Mouse (Mus musculus) G1E (cell line): ENCODE data around the gene Kcnt1.

Source experiments
- CTCF ChIP-seq: IDR thresholded peaks from 2 replicates; pipeline ENCODE4 v1.5.1; 2012; ENCODE audit warnings: low read depth, low read length, inconsistent platforms, mixed read lengths
- GATA1 ChIP-seq: IDR thresholded peaks from 2 replicates; pipeline ENCODE4 v1.6.1; 2012; ENCODE audit warnings: borderline replicate concordance, low read length, inconsistent platforms, mixed read lengths
- GATA2 ChIP-seq: IDR thresholded peaks from 2 replicates; pipeline ENCODE4 v1.6.1; 2012; ENCODE audit warnings: low read depth, low read length, inconsistent platforms, borderline replicate concordance
- POLR2AphosphoS5 ChIP-seq: IDR thresholded peaks from 2 replicates; pipeline ENCODE4 v1.6.1; 2012; ENCODE audit warnings: low read depth, low read length, inconsistent platforms; ENCODE audit not compliant: insufficient replicate concordance

DNA sequence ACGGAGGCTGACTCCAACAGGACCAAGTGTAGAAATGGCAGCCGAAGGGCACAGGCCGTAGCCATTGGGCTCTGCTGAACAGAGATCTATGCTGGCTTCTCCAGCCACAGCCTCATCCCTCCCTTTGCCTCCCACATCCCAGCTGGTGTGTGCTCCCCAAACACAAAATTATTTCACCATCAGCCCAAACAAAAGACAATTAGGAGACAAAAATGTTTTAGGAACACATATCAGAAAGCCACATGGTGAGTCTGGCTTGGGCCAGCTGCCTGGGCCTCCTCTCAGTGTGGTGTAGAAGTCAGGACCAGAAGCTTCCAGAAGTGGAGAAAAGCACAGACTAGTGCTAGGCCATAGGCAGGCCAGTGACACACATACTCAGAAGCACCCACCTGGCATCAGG, 19.4 kb upstream of the Kcnt1 start:
- no peak for TF ChIP-seq CTCF
- no peak for TF ChIP-seq GATA2
- no peak for TF ChIP-seq GATA1
- no peak for TF ChIP-seq POLR2AphosphoS5
